Mouse (Mus musculus): ENCODE data around the gene Hist3h2ba. TPM values are rescaled to one million over a fixed set of nuclear protein-coding genes. Genes with fewer than 3 reads are reported as not detected.
"Not testable (repeated sequence)": the region's sequence is repeated elsewhere in the genome, so short reads cannot be mapped to it uniquely, and the experiment has no call there.

Hist3h2ba gene
- total RNA-seq, 2 experiments from 2014 or later = 90.4 to 111 TPM

- intact Hi-C loops (cut with DNase I) = no loop called here
- no peak for DNase-seq (ENCODE audit: low spot score in 2 of 2)
Measured at GRCm38 (mm10) chr11:58931576-58931975, 17.1 kb upstream of the Hist3h2ba start.

GRCm38 (mm10) chr11:58937909-58938308 lies 10.8 kb upstream of the Hist3h2ba start:
- intact Hi-C loops (cut with DNase I) = no loop called here

DNA sequence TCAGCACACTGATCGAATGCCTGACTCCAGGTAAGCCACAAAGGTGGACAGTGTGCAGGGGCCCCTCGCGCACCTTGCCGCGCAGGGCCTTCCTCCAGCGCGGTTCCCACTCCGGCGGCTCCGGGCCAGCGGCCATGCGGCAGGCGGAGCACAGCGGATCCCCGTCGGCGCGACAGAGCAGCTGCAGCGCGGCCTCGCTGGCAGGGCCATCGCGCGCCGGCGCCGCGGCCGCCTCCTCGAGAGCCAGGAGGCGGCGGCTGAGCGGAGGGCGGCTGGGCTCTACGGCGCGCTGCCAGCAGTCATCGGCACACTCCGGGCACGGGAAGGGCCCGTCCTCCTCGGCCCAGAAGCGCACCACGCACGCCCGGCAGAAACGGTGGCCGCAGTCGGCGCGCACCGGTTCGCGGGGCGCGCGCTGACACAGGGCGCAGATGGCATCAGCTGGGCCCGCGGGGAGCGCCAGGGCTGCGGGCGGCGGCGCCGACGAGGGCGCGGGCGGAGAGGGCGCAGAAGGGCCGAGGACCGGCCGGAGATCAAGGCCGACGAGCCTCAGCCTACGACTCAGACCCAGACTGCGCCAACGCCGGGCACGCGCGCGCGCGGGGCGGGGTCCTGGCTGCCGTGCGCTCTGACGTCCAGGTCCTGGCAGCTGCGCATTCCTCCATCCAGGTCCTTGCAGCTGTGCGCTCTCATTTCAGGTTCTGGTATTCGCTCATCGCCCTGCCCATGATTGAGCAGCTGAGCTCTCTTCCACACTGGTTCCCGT lies 10.2 kb upstream of the Hist3h2ba start, which contains the start of gene Rnf187:
Gene Rnf187, minus strand, starts transcription at position 595 of the 766 bp plus-strand sequence.
- intact Hi-C loops (cut with DNase I) = no loop called here

More at GRCm38 (mm10) chr11:58937909-58938308, 10.8 kb upstream of the Hist3h2ba start:
- no peak for DNase-seq (ENCODE audit: low spot score in 2 of 2)

DNA sequence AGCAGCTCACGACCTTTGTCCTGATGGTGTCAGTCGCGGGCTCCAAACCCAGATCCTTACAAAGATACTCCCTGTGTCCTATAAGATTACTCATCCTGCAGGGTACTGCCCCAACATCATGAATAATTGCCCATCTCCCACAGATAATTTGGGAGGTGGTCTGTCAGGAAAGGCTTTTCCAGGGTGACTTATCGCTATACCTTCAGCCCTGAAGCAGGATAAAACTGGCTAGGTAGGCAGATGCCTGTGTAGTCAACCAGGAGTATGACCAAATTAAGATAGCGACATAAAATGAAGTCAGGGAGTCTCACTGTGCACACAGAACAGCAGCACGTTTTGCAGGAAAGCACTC lies 9.7 kb upstream of the Hist3h2ba start:
- intact Hi-C loops (cut with DNase I) = no loop called here
- DNase-seq (ENCODE audit: low spot score in 2 of 2) = no peak

More for the DNA sequence above, 10.2 kb upstream of the Hist3h2ba start, which contains the start of gene Rnf187:
- peak; percentile 91 to 95 for DNase-seq (ENCODE audit: low spot score in 2 of 2)

- intact Hi-C loops (cut with DNase I) = no loop called here
- DNase-seq (ENCODE audit: low spot score in 2 of 2) = no peak
Measured at GRCm38 (mm10) chr11:58944136-58944535, 4.6 kb upstream of the Hist3h2ba start.

DNA sequence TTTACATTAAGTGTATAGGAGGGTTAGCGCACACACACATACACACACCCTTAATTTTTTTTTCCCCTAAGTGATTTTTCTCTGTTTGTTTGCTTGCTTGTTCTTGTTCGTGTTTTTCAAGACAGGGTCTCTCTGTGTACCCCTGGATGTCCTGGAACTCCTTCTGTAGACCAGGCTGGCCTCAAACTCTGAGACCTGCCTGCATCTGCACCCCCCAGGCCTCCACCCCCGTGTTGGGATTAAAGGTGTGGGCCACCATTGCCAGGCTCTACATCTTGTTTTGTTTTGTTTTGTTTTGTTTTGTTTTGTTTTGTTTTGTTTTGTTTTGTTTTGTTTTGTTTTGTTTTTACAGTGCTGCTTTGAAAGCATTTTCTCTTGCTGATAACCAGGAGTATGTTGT lies 1.4 kb upstream of the Hist3h2ba start:
- intact Hi-C loops (cut with DNase I) = no loop called here
- DNase-seq (ENCODE audit: low spot score in 2 of 2) = no peak

DNA sequence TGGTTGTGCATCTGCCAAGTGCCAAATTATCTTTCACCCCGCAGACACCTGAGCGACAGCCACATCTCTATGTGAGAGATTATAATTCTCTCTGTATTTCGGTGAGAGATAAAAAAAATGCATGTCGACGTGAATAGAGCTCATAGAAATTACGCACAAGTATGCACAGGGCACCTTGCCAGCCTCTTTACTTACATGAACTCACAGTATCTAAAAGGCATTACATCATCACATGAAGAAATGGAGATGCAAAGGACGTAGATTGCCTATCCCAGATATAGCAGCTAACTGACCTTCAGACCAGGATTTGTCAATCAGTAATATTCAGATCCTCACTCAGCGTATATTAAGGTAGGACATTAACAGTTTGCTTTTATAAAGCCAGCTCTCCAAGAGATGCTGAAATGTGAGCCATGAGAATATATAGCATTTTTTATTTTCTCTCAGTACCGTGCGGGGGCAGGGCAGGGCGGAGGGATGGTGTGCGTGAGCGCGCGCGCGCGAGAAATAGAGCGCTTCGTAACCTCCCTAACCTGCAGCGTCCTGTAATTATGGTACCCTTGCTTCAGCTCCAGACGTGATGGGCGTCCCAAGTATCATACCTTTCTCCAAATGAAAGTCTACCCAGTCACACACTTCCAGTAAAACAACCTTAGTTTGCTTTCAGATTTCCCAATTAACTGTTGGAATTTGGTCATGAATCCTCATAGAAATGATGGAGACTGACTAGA lies 757 bp upstream of the Hist3h2ba start:
- peak; percentile 72 to 79 for DNase-seq (ENCODE audit: low spot score in 2 of 2)
- intact Hi-C loops (cut with DNase I) = no loop called here

DNA sequence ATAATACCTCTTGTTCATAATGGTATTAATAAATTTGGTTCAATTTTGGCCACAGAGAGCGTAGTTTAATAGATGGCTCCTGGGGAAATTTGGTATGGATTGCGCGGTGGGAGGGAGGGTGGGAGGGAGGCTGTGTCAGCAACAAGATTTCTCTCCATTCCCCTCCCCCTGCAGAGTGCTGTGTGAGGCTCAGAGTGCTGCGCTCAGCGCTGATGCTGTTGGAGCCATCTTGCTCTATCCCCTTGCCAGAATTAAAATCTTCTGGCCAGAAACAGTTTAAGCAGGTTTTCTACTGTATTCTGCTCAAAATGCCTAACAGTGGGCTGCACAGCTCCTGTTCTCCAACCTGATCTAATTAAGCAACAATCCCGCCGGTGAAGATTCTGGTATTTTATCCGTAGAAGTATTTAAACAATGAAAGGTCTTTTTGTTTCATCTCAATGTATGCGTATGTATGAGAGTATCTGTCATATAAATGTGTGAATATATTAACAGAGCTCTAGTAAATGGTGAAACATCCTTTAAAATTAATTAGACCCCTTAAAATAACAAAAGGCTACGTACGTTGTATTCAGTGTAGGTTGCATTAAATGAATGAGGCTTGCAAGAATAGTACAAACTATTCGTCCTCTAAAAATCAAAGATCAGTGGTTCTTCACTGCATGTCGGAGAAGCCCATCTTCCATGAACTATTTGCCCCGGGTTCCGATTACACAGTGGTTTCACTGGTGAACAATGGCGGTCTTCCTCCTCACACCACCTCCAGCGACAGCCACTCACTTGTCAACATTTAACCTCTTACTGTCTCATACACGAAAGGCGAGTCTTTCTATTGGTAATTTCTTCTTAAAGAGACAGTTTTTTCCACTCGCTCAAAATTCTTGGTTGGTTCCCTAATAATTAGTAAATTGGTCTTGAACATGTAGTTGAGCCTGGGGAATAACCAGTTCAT lies 1.0 kb downstream of the Hist3h2ba start:
- peak; percentile 61 to 82 for DNase-seq (ENCODE audit: low spot score in 2 of 2)
- intact Hi-C loops (cut with DNase I) = no loop called here

DNA sequence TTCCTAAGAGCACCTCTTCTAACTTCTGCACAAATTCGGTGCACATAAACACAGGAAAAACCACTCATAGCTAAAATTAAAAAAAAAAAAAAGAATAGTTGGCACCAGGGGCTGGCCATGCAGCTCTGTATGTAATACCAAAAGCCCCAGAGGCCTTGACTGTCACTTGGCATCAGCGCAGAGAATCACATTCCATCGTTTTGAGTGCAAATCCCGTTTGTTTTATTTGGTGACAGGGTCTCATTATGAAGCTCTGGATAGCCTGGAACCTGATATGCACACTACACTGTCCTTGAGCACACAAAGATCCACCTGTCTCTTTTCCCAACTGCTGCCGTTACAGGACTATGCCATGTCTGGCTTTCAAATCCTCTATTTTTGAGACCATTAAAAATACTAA lies 2.5 kb downstream of the Hist3h2ba start:
- DNase-seq (ENCODE audit: low spot score in 2 of 2) = no peak
- intact Hi-C loops (cut with DNase I) = no loop called here

DNA sequence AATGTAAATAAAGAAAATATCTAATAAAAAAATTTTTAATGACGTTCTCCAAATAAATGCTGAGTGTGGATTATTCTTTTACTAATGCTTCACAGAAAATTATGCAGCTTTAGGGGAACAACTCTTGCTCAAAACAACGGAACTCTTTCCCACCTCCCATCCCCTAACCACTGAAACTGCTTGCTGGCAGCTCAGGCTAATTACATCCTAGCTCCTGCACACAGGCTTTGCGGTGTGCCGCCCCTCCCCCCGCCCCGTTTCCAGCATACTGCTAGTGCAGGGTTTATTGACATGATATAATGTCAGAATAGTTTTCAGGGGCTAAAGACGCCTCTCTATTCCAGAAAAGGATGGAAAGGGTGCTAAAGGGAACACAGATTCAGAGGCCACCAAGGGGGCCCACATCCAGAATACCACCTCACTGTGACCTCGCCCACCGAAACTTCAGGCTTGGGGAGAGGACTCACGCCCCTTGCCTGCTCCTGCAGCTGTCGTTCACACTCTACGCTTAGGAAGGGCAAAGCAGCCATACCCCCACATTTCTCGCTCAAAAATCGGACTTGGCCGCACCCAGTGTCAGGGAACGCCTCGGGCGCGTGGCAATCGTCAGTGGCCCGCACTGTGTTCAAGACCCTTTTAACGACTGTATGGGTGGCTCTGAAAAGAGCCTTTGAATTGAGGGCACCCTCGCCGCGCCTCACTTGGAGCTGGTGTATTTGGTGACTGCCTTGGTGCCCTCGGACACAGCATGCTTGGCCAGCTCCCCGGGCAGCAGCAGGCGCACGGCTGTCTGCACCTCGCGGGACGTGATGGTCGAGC lies 4.8 kb downstream of the Hist3h2ba start:
- DNase-seq (ENCODE audit: low spot score in 2 of 2) = no peak
- intact Hi-C loops (cut with DNase I) = no loop called here

- DNase-seq (ENCODE audit: low spot score in 2 of 2); intact Hi-C loops (cut with DNase I): not testable (repeated sequence)
Measured at GRCm38 (mm10) chr11:58954170-58954419, 5.4 kb downstream of the Hist3h2ba start.

GRCm38 (mm10) chr11:58954420-58955142 lies 5.9 kb downstream of the Hist3h2ba start, which contains the start of the genes Hist3h2a and Trim17:
TSS of gene Hist3h2a (plus strand) at chr11:58954685.
TSS of gene Trim17 (plus strand) at chr11:58954685.
- intact Hi-C loops (cut with DNase I) = no loop called here
- peak; percentile 90 to 99 for DNase-seq (ENCODE audit: low spot score in 2 of 2)

GRCm38 (mm10) chr11:58955143-58955867 lies 6.6 kb downstream of the Hist3h2ba start:
- intact Hi-C loops (cut with DNase I) = no loop called here
- no peak for DNase-seq (ENCODE audit: low spot score in 2 of 2)

DNA sequence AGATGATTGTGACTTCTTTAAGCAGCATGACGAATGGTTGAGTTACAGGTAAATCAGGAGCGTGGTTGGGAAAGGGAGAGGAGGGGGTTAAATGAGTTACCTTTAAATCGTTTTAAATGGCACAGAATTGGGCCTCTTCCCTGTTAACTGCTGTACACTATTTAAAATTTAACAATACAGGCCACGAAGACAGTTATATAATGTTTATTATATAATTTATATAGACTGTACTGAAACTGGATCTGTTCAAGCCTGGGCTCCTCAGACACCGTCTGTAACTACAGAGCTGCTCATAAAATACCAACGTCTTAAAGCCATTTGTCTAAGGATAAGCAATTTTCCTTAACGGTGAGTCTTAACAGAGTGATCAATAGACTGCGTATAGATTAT lies 7.1 kb downstream of the Hist3h2ba start:
- no peak for DNase-seq (ENCODE audit: low spot score in 2 of 2)
- intact Hi-C loops (cut with DNase I) = no loop called here

DNA sequence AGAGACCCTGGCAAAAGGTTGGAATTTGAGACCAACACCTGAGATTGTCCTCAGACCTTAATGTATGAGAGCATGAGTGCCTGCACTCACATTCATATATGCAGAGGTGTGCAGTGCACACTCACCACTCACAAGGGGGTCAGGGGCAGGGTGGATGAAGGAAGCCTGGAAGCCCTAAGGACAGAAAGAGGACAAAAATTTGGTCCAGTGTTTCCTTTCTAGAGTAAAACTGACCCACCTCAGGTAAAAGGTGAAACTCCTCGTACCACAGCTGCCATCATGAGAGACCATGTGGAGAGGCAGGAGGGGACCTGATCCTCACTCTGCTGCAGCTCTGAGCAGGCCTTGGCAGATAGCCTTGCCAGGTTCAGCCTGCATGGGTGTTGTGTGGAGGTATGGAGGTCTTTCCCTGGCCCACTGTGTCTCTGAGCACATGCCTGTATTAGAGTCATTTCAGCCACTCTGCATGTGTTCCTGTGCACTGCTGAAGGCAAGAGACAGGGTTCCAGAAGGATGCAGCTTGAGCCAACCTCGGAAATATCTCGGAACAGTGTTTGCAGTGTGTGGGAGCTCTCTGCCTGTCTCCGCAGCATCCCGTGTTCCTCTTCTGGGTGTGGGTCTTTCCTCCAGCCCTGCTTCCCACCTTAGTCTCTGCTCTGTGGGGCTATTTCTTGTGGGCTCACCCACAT lies 8.7 kb downstream of the Hist3h2ba start:
- DNase-seq (ENCODE audit: low spot score in 2 of 2) = peak in 1 of 2 experiments; percentile 70
- intact Hi-C loops (cut with DNase I) = no loop called here

- intact Hi-C loops (cut with DNase I) = no loop called here
- no peak for DNase-seq (ENCODE audit: low spot score in 2 of 2)
Measured at GRCm38 (mm10) chr11:58958536-58958935, 9.8 kb downstream of the Hist3h2ba start.

GRCm38 (mm10) chr11:58959186-58959825 lies 10.6 kb downstream of the Hist3h2ba start:
- DNase-seq (ENCODE audit: low spot score in 2 of 2) = no peak
- intact Hi-C loops (cut with DNase I) = no loop called here

Data from left cerebral cortex, postnatal 25 days (tissue).